Mouse (Mus musculus): ENCODE results near the gene 1700012A03Rik. TPM values are rescaled to one million over a fixed set of nuclear protein-coding genes. Genes with fewer than 3 reads are reported as not detected.

1700012A03Rik gene
- not detected in 2 replicates for polyA plus RNA-seq (2016; fragmentation: Nextera tagmentation; extraction: Ambion mirVana)

DNA sequence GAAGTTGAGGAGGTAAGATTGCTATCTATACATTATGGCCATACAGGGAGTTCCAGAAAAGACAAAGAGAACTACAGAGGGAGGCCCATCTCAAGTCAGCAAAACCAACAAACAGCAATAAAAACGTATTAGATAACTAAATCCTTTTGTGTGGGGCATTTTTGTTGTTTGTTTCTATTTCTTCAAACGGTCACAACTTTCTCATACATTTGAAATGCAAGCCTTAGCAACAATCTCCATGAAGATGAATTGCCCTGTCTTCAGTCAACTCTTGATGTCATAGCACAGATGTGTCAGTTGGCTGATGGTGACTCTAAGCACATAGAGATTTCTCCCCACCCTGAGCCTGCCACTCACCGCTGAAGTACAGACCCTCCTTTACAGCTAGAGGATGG, at the start of gene 1700012A03Rik:
Gene 1700012A03Rik (plus strand): TSS at position 296 of the 395 bp plus-strand sequence.
- no peak within 1 kb of the TSS for H3K4me2 ChIP-seq (replicated peaks)
- H3K4me3 ChIP-seq: no peak within 1 kb of the TSS
- H3K9ac ChIP-seq: no peak within 1 kb of the TSS
- no peak for ATAC-seq (ENCODE audit: low FRiP score)
- no peaks in the 10 kb centered on the region for H3K4me1 ChIP-seq
- no peaks in the 10 kb centered on the region for H3K36me3 ChIP-seq
- H3K27me3 ChIP-seq: no peaks in the 10 kb centered on the region
- 88% methylated on average over 3 of the region's 3 CpGs for WGBS
- H3K27ac ChIP-seq: no peak within 1 kb of the TSS
- H3K9me3 ChIP-seq (replicated peaks): no peaks in the 10 kb centered on the region

DNA sequence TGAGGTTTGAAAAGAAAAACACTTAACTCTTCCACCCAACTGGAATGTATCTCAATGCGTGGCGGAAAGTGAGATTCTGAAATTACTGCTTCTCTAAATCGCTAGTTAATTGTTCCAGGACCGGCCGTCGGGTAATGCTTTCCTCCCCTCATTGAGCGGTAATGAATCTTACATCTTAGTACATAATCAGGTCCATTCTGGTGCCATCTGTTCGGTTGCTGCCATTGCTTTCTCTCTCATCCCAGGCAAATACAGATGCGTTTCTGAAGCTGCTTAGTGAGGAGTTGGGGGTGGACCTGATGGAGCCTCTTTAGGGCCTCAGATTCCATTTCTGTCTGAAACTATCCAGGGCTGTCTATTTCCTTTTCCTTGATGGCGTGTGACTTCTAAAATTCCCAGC, 45.8 kb upstream of the 1700012A03Rik start:
- Histone ChIP-seq H3K4me2 (replicated peaks) (no peak overlapping the region), H3K4me3 (no peak overlapping the region), H3K4me1 (no peaks in the 10 kb centered on the region), H3K27me3 (no peaks in the 10 kb centered on the region), H3K9me3 (replicated peaks) (no peaks in the 10 kb centered on the region; the same call in 1 of the 2 replicates), H3K27ac (no peak overlapping the region), H3K36me3 (no peaks in the 10 kb centered on the region), H3K9ac (no peak overlapping the region)
- WGBS: 77% methylated on average over 10 of the region's 10 CpGs
- ATAC-seq (ENCODE audit: low FRiP score): no peak

DNA sequence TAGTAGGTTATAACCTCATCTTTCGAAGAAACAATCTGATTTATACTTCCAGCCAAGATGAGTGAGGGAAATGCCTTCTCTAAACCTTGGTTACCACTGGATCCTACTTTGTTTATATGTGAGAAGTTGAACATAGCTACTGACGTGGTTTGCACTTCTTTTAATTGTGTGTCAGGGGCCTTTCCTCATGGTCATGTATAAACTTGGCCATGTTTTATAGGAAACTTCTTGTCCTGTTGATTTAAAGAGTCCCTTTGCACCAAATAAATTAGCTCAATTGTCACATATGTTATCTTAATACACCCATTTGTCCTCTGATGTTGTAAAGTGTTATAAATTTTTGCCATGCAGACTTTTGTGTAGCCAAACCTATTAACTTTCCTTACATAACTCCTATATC, 44.1 kb upstream of the 1700012A03Rik start:
- H3K4me2 ChIP-seq (replicated peaks): no peak overlapping the region
- no peaks in the 10 kb centered on the region for H3K27me3 ChIP-seq
- H3K4me1 ChIP-seq: no peaks in the 10 kb centered on the region
- H3K27ac ChIP-seq: no peak overlapping the region
- no peak overlapping the region for H3K9ac ChIP-seq
- no peak for ATAC-seq (ENCODE audit: low FRiP score)
- H3K36me3 ChIP-seq: no peaks in the 10 kb centered on the region
- no peaks in the 10 kb centered on the region; the same call in 1 of the 2 replicates for H3K9me3 ChIP-seq (replicated peaks)
- 79% methylated on average over 2 of the region's 2 CpGs for WGBS
- no peak overlapping the region for H3K4me3 ChIP-seq

DNA sequence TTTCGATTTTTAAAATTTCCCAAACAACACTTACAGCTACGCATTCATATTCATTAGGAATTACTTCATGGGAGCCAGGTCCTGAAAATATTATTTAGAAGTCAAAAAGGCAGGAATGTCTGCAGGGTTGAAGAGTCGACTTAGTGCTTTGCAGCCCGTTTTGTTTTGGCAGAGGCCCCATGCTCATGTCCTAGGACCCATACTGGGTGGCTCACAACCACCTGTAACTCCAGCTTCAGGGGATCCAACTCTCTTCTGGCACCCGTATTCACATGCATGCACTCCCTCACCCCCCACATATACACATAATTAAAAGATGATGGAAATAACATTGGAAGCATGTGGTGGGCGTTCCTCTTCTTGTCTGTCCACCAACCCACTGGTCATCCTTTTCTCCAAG, 43.7 kb upstream of the 1700012A03Rik start:
- no peak overlapping the region for H3K4me2 ChIP-seq (replicated peaks)
- H3K4me3 ChIP-seq: no peak overlapping the region
- no peaks in the 10 kb centered on the region for H3K36me3 ChIP-seq
- no peak for ATAC-seq (ENCODE audit: low FRiP score)
- no peak overlapping the region for H3K27ac ChIP-seq
- WGBS: 87% methylated on average over 6 of the region's 6 CpGs
- H3K4me1 ChIP-seq: no peaks in the 10 kb centered on the region
- no peak overlapping the region for H3K9ac ChIP-seq
- H3K9me3 ChIP-seq (replicated peaks): no peaks in the 10 kb centered on the region; the same call in 1 of the 2 replicates
- H3K27me3 ChIP-seq: no peaks in the 10 kb centered on the region

DNA sequence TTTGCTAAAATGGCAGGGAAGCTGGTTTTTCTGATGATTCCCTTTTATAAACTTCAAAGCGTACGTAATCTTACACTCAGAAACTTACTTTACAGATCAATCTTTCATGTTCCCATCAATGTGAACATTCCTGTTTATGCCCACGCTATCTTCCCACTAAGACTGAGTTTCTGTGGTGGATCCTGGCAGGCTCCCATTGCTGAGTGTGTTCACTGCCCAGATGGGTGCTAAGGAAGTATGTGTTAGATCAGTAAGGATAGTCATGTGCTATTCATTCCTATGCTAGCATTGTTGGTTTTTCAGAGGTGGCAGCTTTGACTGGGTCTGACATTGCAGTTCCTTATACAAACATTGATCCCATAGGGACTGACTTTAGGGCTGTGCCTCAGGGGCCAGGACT, 42.7 kb upstream of the 1700012A03Rik start:
- Histone ChIP-seq H3K36me3 (no peaks in the 10 kb centered on the region), H3K4me2 (replicated peaks) (no peak overlapping the region), H3K9ac (no peak overlapping the region), H3K4me1 (no peaks in the 10 kb centered on the region), H3K27me3 (no peaks in the 10 kb centered on the region), H3K9me3 (replicated peaks) (no peaks in the 10 kb centered on the region; the same call in 1 of the 2 replicates), H3K4me3 (no peak overlapping the region), H3K27ac (no peak overlapping the region)
- WGBS: 91% methylated on average over 3 of the region's 3 CpGs
- ATAC-seq (ENCODE audit: low FRiP score): no peak

- Histone ChIP-seq H3K4me1 (no peaks in the 10 kb centered on the region), H3K27ac (no peak overlapping the region), H3K4me3 (no peak overlapping the region), H3K9me3 (replicated peaks) (no peaks in the 10 kb centered on the region), H3K4me2 (replicated peaks) (no peak overlapping the region), H3K9ac (no peak overlapping the region), H3K27me3 (no peaks in the 10 kb centered on the region), H3K36me3 (no peaks in the 10 kb centered on the region)
- 86% methylated on average over 7 of the region's 7 CpGs for WGBS
- no peak for ATAC-seq (ENCODE audit: low FRiP score)
Measured at GRCm38 (mm10) chr6:32016841-32017240, 33.2 kb upstream of the 1700012A03Rik start.

DNA sequence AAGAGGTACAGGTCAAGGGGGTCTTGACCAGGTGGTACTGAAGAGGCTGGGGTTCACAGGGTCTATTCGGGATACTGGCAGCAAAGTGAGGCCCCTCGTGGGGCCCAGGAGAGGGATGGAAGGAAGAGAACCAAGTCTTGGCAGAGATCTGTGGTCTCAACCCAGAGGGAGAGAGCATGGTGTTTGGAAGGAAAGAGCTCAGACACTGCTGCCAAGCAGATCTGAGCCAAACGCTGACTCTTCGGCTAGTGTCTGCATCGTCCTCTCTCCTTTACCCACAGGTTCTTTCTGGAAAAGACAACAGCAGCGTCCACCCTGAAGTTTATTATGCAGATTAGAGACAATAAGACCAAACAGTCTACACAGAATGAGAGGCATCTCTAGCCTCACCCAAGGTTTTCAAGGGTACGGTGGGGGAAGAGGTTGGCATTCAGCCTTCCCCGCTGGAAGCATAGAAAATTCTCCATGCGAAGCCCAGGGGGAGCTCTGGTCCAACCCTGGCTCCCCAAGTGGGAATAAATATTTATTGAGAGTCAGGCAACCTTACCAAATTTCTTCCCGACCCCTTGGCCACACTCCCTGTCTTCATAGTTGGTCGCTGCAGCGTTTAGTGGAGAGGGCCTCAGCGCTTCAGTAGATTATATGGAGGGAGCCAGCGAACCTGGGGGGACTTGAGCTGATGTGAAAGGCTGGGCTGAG, 32.5 kb upstream of the 1700012A03Rik start:
- Histone ChIP-seq H3K27me3 (no peaks in the 10 kb centered on the region), H3K9me3 (replicated peaks) (no peaks in the 10 kb centered on the region), H3K27ac (no peak overlapping the region), H3K9ac (no peak overlapping the region), H3K4me3 (no peak overlapping the region), H3K4me2 (replicated peaks) (no peak overlapping the region), H3K36me3 (no peaks in the 10 kb centered on the region), H3K4me1 (no peaks in the 10 kb centered on the region)
- 76% methylated on average over 14 of the region's 14 CpGs for WGBS
- no peak for ATAC-seq (ENCODE audit: low FRiP score)

DNA sequence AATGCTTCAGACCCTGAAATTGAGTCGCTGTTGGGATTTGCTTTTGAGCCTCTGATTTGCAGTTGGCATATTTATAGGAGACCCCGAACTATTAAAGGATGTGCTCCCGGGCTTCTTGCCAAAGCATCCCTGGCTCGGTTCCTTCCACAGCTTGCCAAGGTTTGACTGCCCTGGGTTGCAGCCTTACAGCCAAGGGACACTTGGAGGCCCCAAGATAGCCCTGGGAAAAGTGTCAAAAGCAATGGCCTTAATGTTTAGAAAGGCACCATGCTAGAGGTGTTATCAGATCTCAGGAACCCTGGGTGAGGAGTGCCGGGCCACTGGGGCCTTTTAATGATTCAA, 32.0 kb upstream of the 1700012A03Rik start:
- Histone ChIP-seq H3K36me3 (no peaks in the 10 kb centered on the region), H3K4me1 (no peaks in the 10 kb centered on the region)

DNA sequence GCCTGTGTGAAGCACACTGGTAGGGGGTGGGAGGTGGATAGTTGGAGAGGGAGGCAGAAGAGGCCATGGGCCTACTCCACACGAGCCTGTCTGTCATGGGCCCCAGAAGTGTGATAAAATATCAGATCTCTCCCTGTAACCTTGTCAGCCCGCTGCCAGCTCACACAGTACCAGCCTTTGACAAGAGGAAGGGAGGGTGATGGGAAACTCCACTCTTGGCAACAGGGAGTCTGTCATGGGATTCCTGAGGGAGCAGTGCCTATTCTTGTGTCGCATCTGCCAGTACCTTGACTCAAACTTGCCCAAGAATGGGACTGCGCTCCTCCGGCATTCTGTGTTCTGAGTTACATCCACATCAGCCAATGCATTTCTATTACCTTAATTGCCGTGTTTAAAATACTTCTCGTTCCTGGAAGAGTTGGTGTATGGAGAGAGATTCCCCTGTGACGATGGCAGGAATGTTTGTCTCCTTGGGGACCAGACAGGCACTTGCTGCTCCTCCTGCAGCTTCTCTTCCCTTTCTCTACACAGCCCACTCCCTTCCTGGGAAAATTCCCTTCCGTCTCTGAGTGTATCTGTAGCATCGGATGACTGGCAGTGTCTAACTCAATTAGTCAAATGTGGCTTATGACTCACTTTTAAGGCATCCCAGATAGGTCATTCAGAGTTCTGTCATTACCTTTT, 28.1 kb upstream of the 1700012A03Rik start:
- WGBS: 85% methylated on average over 10 of the region's 10 CpGs
- no peaks in the 10 kb centered on the region for H3K4me1 ChIP-seq
- no peaks in the 10 kb centered on the region for H3K36me3 ChIP-seq
- no peak for ATAC-seq (ENCODE audit: low FRiP score)
- no peak overlapping the region for H3K4me3 ChIP-seq
- H3K9me3 ChIP-seq (replicated peaks): no peaks in the 10 kb centered on the region
- H3K27me3 ChIP-seq: no peaks in the 10 kb centered on the region
- no peak overlapping the region for H3K4me2 ChIP-seq (replicated peaks)
- H3K9ac ChIP-seq: no peak overlapping the region
- no peak overlapping the region for H3K27ac ChIP-seq

More for the DNA sequence above, 32.0 kb upstream of the 1700012A03Rik start:
- Histone ChIP-seq H3K9me3 (replicated peaks) (no peaks in the 10 kb centered on the region), H3K4me3 (no peak overlapping the region), H3K4me2 (replicated peaks) (no peak overlapping the region), H3K9ac (no peak overlapping the region), H3K27me3 (no peaks in the 10 kb centered on the region), H3K27ac (no peak overlapping the region)
- WGBS: 86% methylated on average over 5 of the region's 5 CpGs
- no peak for ATAC-seq (ENCODE audit: low FRiP score)

GRCm38 (mm10) chr6:32022537-32022869, 27.5 kb upstream of the 1700012A03Rik start:
- ATAC-seq (ENCODE audit: low FRiP score): no peak
- H3K27ac ChIP-seq: no peak overlapping the region
- no peaks in the 10 kb centered on the region for H3K36me3 ChIP-seq
- H3K4me3 ChIP-seq: no peak overlapping the region
- H3K9ac ChIP-seq: no peak overlapping the region
- no peak overlapping the region for H3K4me2 ChIP-seq (replicated peaks)
- 94% methylated on average over 1 of the region's 1 CpGs for WGBS
- no peaks in the 10 kb centered on the region for H3K9me3 ChIP-seq (replicated peaks)
- no peaks in the 10 kb centered on the region for H3K27me3 ChIP-seq
- H3K4me1 ChIP-seq: no peaks in the 10 kb centered on the region

GRCm38 (mm10) chr6:32028228-32029009, 21.6 kb upstream of the 1700012A03Rik start:
- H3K4me3 ChIP-seq: no peak overlapping the region
- no peaks in the 10 kb centered on the region for H3K4me1 ChIP-seq
- no peak overlapping the region for H3K4me2 ChIP-seq (replicated peaks)
- H3K27me3 ChIP-seq: no peaks in the 10 kb centered on the region
- no peak for ATAC-seq (ENCODE audit: low FRiP score)
- H3K36me3 ChIP-seq: no peaks in the 10 kb centered on the region
- 87% methylated on average over 3 of the region's 3 CpGs for WGBS
- no peak overlapping the region for H3K27ac ChIP-seq
- H3K9ac ChIP-seq: no peak overlapping the region
- H3K9me3 ChIP-seq (replicated peaks): no peaks in the 10 kb centered on the region

DNA sequence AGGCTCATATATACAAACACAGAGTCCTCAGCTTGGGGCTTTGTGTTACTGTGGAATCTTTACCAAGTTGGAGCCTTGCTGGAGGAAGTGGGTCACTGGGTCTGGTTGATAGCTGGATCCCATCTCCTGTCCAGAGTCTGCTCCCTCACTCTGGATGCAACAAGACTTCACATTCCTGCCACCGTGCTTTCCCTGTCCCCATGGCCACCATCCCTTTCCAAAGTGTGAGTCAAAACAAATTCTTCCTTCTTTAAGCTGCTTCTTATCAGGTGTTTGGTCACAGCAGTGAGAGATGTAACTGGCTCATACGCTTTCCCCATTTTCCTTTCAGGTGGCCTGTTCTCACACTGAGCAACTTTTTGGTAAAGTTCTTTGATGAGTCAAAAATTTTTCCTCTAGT, 15.8 kb upstream of the 1700012A03Rik start:
- Histone ChIP-seq H3K4me1 (no peaks in the 10 kb centered on the region), H3K27ac (no peak overlapping the region), H3K9me3 (replicated peaks) (no peaks in the 10 kb centered on the region), H3K9ac (no peak overlapping the region), H3K4me3 (no peak overlapping the region), H3K36me3 (no peaks in the 10 kb centered on the region), H3K27me3 (no peaks in the 10 kb centered on the region), H3K4me2 (replicated peaks) (no peak overlapping the region)
- ATAC-seq (ENCODE audit: low FRiP score): no peak
- WGBS: 73% methylated on average over 2 of the region's 2 CpGs

Measured in hindbrain, embryonic 12.5 days (tissue).